Mouse (Mus musculus) E14TG2a.4 (cell line): ENCODE data around the gene Rtl6.

Experiments
- H3K27me3 ChIP-seq: 2 replicates; pipeline ENCODE4 v1.6.1; 2014; ENCODE audit warnings: low read length, control low read depth; ENCODE audit not compliant: insufficient read depth
- H3K36me3 ChIP-seq: 2 replicates; pipeline ENCODE4 v1.6.1; 2014; ENCODE audit warnings: low read length, control low read depth; ENCODE audit not compliant: insufficient read depth
- H3K4me1 ChIP-seq: replicated peaks from 2 replicates; pipeline ENCODE4 v1.6.1; 2014; ENCODE audit warnings: low read depth, low read length, control low read depth
- H3K4me3 ChIP-seq: replicated peaks from 2 replicates; pipeline ENCODE4 v1.5.1; 2014; ENCODE audit warnings: mild to moderate bottlenecking, low read length
- H3K9me3 ChIP-seq: 2 replicates; pipeline ENCODE4 v1.6.1; 2014; ENCODE audit warnings: low read length, control low read depth
- CTCF ChIP-seq: conservative IDR thresholded peaks from 2 replicates; pipeline ENCODE4 v1.5.1; 2014; ENCODE audit warnings: low read length
- NANOG ChIP-seq: IDR thresholded peaks from 2 replicates; pipeline ENCODE4 v1.6.1; 2014; ENCODE audit warnings: borderline replicate concordance, low read length, mixed read lengths
- POU5F1 ChIP-seq: IDR thresholded peaks from 2 replicates; pipeline ENCODE4 v1.6.1; 2014; ENCODE audit warnings: low read length, borderline replicate concordance

Gene Rtl6

DNA sequence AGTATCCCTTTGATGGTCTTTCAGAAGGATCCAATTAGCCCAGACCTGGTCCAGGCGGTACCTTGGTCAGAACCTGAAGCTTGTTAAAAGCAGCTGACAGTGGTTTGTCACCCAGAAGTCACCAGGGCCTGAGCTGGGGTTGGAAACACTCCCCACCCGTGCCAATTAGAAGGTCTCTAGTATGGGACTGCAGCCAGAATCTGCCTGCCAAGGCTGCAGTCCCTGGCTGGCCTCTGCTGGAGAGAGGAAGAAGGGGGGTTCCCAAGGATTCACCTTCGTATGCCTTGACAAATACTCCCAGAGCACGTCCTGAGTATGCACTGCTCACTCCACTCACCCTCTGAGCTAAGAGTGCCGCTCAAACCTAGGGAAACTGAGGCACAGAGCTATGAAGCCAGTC is 34.6 kb upstream of the Rtl6 start:
- Histone ChIP-seq H3K4me1 (0 out of 2 replicates have a peak, but pooled peaks cover 2% of the 10 kb centered on the region), H3K27me3 (0 out of 2 replicates have a peak, but pooled peaks cover 8% of the 10 kb centered on the region), H3K4me3 (no peak overlapping the region), H3K36me3 (no peaks in the 10 kb centered on the region), H3K9me3 (no peaks in the 10 kb centered on the region)
- TF ChIP-seq POU5F1: no peak
- TF ChIP-seq CTCF: no peak
- TF ChIP-seq NANOG: no peak

DNA sequence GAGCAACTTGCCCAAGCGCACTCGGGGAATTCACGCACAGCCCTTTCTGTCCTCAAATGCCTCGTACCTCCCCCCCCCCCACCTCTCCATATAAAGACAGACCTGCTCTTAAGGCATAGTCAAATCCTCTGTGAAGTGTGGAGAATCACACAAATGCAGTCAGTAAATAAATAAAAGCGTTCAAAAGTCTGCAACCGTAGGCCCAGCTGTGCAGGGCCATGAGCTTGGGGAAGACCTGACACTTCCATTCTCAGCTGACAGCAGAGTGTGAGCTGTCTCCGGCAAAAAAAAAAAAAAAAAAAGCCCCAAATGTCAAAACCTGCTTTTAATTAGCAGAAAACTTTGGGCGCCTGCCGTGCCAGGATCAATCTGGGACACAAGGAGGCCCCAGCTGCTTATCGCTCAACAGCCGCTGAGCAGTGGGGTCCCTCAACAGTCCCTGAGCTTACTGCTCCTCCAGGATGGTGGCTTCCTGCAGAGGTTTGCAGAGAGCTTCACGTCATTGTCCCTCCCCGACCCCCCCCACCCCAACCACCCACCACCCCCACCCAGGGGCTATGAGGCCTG is 34.0 kb upstream of the Rtl6 start:
- H3K4me3 ChIP-seq: no peak overlapping the region
- no peaks in the 10 kb centered on the region for H3K4me1 ChIP-seq
- 0 out of 2 replicates have a peak, but pooled peaks cover 8% of the 10 kb centered on the region for H3K27me3 ChIP-seq
- no peaks in the 10 kb centered on the region for H3K36me3 ChIP-seq
- TF ChIP-seq POU5F1 (no peak), NANOG (no peak), CTCF (no peak)
- H3K9me3 ChIP-seq: no peaks in the 10 kb centered on the region

DNA sequence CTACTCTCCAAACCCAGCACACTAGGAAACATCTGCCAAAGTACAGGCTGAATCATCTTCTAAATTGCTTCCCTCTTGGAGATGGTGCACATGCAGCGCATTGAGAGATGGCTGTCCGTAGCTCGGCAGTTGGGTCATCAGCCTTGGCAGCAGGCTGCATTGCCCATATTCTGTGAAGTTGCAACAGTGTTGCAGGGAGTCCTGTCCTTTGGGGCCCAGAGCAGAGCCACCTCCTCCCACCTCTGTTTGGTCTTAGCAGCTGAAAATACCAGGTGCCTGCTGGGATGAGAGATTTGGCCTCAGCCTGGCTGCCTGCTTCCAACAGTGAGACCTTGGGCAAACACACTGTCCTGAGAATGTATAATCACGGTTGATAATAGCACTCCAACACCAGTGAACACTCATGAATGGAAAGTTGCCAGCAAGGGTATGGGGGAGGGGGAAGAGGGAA is 30.8 kb upstream of the Rtl6 start:
- Histone ChIP-seq H3K4me1 (no peaks in the 10 kb centered on the region), H3K27me3 (peaks cover 12% of the 10 kb centered on the region), H3K4me3 (no peak overlapping the region), H3K9me3 (no peaks in the 10 kb centered on the region), H3K36me3 (no peaks in the 10 kb centered on the region)
- TF ChIP-seq CTCF: no peak
- TF ChIP-seq POU5F1: no peak
- no peak for TF ChIP-seq NANOG

DNA sequence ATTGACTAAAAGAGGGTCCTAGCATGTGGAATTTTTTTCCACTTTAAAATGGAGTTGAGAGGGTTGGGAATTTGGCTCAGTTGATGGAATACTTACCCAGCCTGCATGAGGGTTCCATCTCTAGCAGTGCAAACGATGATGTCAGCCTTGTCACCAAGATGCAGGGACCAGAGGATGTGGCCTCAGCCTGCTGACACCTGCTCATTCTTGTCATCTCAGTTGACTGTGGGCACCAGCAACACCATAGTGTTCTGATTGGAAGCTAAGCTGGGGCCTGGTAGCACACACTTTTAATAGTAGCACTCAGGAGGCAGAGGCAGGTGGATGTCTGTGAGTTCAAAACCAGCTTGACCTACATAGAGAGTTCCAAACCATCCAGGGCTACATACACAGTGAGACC is 21.0 kb upstream of the Rtl6 start:
- no peaks in the 10 kb centered on the region; the same call in 1 of the 2 replicates for H3K9me3 ChIP-seq
- TF ChIP-seq NANOG (no peak), POU5F1 (no peak), CTCF (no peak)
- no peak overlapping the region for H3K4me3 ChIP-seq
- H3K36me3 ChIP-seq: no peaks in the 10 kb centered on the region
- no peaks in the 10 kb centered on the region for H3K4me1 ChIP-seq
- no peaks in the 10 kb centered on the region; the same call in 1 of the 2 replicates for H3K27me3 ChIP-seq

DNA sequence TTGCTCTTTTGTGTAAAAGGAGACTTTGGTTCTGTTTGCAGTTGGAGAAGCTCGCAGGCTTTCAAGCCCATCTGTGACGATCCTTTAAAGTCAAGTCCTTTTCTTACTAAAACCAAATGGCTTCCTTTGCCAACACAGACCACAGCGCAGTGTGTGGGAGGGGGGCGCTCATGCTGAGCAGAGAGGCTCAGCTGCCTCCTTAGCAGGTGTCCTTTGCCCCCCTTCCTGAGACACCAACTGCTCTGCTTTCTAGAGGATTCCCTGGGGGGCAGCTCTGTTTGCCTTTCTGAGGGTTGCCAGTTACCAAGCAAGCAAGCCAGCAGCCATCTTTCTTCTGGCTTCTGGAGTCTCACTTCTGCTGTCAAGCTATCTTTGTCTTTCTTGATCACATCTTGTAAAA is 19.4 kb upstream of the Rtl6 start:
- H3K4me1 ChIP-seq: no peaks in the 10 kb centered on the region
- no peaks in the 10 kb centered on the region for H3K36me3 ChIP-seq
- H3K27me3 ChIP-seq: no peaks in the 10 kb centered on the region; the same call in 1 of the 2 replicates
- TF ChIP-seq CTCF (no peak), NANOG (no peak), POU5F1 (no peak)
- no peaks in the 10 kb centered on the region; the same call in 1 of the 2 replicates for H3K9me3 ChIP-seq
- H3K4me3 ChIP-seq: no peak overlapping the region

DNA sequence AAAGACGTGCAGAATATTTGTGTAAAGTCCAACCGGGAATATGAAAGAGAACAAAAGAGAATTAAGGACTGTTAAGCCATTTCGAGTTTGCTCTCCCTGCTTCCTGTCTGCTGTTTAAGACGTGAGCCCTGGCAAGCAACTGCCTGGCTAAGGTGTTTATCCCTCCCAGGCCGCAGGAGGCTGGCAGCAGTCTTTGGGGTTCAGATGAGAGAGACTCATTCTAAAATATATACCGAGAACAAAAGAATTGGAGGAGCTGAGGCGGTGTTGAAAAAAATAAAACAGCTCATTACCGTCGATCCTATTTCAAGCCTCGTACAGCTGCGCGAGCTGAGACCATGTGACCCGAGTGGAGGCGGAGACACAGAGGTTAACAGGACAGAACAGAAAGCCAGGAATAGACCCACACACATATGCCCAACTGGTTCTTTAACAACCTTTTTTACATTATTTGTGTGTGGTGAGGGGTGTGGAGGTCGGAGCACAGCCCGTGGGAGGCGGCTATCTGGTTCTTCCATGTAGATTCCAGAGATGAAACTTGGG is 9.0 kb upstream of the Rtl6 start:
- no peak overlapping the region for H3K4me3 ChIP-seq
- TF ChIP-seq POU5F1: no peak
- TF ChIP-seq CTCF: no peak
- no peak for TF ChIP-seq NANOG
- H3K9me3 ChIP-seq: peaks cover 3% of the 10 kb centered on the region; the same call in 1 of the 2 replicates
- H3K4me1 ChIP-seq: no peaks in the 10 kb centered on the region
- no peaks in the 10 kb centered on the region for H3K36me3 ChIP-seq
- H3K27me3 ChIP-seq: 0 out of 2 replicates have a peak, but pooled peaks cover 3% of the 10 kb centered on the region

DNA sequence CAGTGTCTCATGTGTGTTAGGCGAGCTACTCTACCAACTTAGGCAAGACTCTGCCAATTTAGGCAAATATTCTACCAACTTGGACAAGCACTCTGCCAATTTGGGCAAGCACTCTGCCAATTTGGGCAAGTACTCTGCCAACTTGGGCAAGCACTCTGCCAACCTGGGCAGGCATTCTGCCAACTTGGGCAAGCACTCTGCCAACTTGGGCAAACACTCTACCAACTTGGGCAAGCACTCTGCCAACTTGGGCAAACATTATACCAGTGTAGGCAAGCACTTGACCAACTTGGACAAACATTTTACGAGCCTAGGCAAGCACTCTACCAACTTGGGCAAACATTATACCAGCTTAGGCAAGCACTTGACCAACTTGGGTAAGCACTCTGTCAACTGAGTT is 3.9 kb upstream of the Rtl6 start:
- no peaks in the 10 kb centered on the region for H3K36me3 ChIP-seq
- TF ChIP-seq NANOG (no peak), CTCF (no peak), POU5F1 (no peak)
- peaks cover 3% of the 10 kb centered on the region; the same call in 1 of the 2 replicates for H3K9me3 ChIP-seq
- peaks cover 12% of the 10 kb centered on the region for H3K4me1 ChIP-seq
- H3K27me3 ChIP-seq: peaks cover 14% of the 10 kb centered on the region
- no peak overlapping the region for H3K4me3 ChIP-seq

DNA sequence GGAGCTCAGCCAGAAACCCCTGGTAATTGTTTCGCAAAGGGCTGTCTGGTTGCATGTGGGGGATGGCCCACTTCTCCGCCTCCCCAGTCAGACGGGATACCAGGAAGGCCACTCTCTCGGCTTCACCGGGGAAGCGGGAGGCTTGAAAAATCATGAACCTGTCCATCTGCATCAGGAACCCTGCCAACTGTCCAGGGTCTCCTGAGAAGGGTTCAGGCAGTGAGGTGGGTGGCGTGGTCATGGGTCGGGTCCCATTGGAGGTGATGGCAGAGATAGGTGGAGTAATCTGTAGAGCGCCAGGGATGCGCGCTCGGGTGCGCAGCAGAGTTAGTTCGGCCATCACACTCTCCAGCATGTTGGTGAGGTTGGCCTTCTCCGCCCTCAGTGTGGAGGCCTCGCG is 949 bp downstream of the Rtl6 start:
- no peak for TF ChIP-seq NANOG
- TF ChIP-seq CTCF: no peak
- TF ChIP-seq POU5F1: no peak
- H3K4me1 ChIP-seq: peaks cover 19% of the 10 kb centered on the region
- H3K36me3 ChIP-seq: peaks cover 27% of the 10 kb centered on the region
- peak overlapping the region; percentile 86 for H3K4me3 ChIP-seq
- peaks cover 27% of the 10 kb centered on the region for H3K27me3 ChIP-seq
- H3K9me3 ChIP-seq: peaks cover 14% of the 10 kb centered on the region
